Mouse (Mus musculus): ENCODE results near the gene Cop1. TPM values are rescaled to one million over a fixed set of nuclear protein-coding genes. Genes with fewer than 3 reads are reported as not detected.
A peak's percentile ranks its signal among the peaks of the same experiment; 100 is the strongest.
"Not testable (repeated sequence)": the region's sequence is repeated elsewhere in the genome, so short reads cannot be mapped to it uniquely, and the experiment has no call there.

The Cop1 gene
- 151 and 158 TPM in 2 replicates for polyA plus RNA-seq (2014; fragmentation: Nextera tagmentation; extraction: Ambion mirVana)

- peak; percentile 98 for ATAC-seq (replicated peaks; ENCODE audit: low FRiP score)
- not testable (repeated sequence) for H3K4me1 ChIP-seq (replicated peaks; ENCODE audit: control insufficient read depth, insufficient read depth, low read length); H3K27me3 ChIP-seq (ENCODE audit: control insufficient read depth, insufficient read depth, low read length); H3K9me3 ChIP-seq (ENCODE audit: control insufficient read depth, low read length); H3K36me3 ChIP-seq (ENCODE audit: control insufficient read depth, insufficient read depth, low read length)
- Histone ChIP-seq H3K9ac (ENCODE audit: low read length) (peak within 1 kb of the TSS; percentile 81), H3K27ac (ENCODE audit: low read depth, low read length) (peak within 1 kb of the TSS; percentile 85), H3K4me3 (ENCODE audit: low read depth, low read length) (peak within 1 kb of the TSS; percentile 68), H3K4me2 (ENCODE audit: low read depth, low read length, severe bottlenecking) (peak within 1 kb of the TSS; percentile 61)
- WGBS: 1% methylated on average over 77 of the region's 97 CpGs
- peak; percentile 96 for DNase-seq (ENCODE audit: low spot score)
These were observed at the start of gene Cop1 for GRCm38 (mm10) chr1:159231781-159232571. Gene Cop1, plus strand, starts transcription at chr1:159232320.

- no peak overlapping the region for H3K4me2 ChIP-seq (ENCODE audit: low read depth, low read length, severe bottlenecking)
- no peak for ATAC-seq (replicated peaks; ENCODE audit: low FRiP score)
- DNase-seq (ENCODE audit: low spot score): no peak
- H3K27me3 ChIP-seq (ENCODE audit: control insufficient read depth, insufficient read depth, low read length): no peaks in the 10 kb centered on the region
- WGBS: 32% methylated on average over 3 of the region's 3 CpGs
- H3K4me1 ChIP-seq (replicated peaks; ENCODE audit: control insufficient read depth, insufficient read depth, low read length): no peaks in the 10 kb centered on the region
- H3K27ac ChIP-seq (ENCODE audit: low read depth, low read length): no peak overlapping the region
- no peaks in the 10 kb centered on the region for H3K36me3 ChIP-seq (ENCODE audit: control insufficient read depth, insufficient read depth, low read length)
- H3K4me3 ChIP-seq (ENCODE audit: low read depth, low read length): no peak overlapping the region
- no peak overlapping the region for H3K9ac ChIP-seq (ENCODE audit: low read length)
- no peaks in the 10 kb centered on the region for H3K9me3 ChIP-seq (ENCODE audit: control insufficient read depth, low read length)
These were observed 45.4 kb upstream of the Cop1 start for GRCm38 (mm10) chr1:159186741-159187140.

GRCm38 (mm10) chr1:159198603-159199002 is 33.5 kb upstream of the Cop1 start:
- H3K4me3 ChIP-seq (ENCODE audit: low read depth, low read length): no peak overlapping the region
- H3K27ac ChIP-seq (ENCODE audit: low read depth, low read length): no peak overlapping the region
- DNase-seq (ENCODE audit: low spot score): no peak
- no peak overlapping the region for H3K4me2 ChIP-seq (ENCODE audit: low read depth, low read length, severe bottlenecking)
- no peaks in the 10 kb centered on the region for H3K27me3 ChIP-seq (ENCODE audit: control insufficient read depth, insufficient read depth, low read length)
- 76% methylated on average over 3 of the region's 3 CpGs for WGBS
- H3K9me3 ChIP-seq (ENCODE audit: control insufficient read depth, low read length): no peaks in the 10 kb centered on the region
- ATAC-seq (replicated peaks; ENCODE audit: low FRiP score): no peak
- no peaks in the 10 kb centered on the region for H3K4me1 ChIP-seq (replicated peaks; ENCODE audit: control insufficient read depth, insufficient read depth, low read length)
- no peaks in the 10 kb centered on the region for H3K36me3 ChIP-seq (ENCODE audit: control insufficient read depth, insufficient read depth, low read length)
- H3K9ac ChIP-seq (ENCODE audit: low read length): no peak overlapping the region

- Histone ChIP-seq H3K27me3 (ENCODE audit: control insufficient read depth, insufficient read depth, low read length) (no peaks in the 10 kb centered on the region), H3K4me3 (ENCODE audit: low read depth, low read length) (no peak overlapping the region), H3K9ac (ENCODE audit: low read length) (no peak overlapping the region), H3K4me1 (replicated peaks; ENCODE audit: control insufficient read depth, insufficient read depth, low read length) (no peaks in the 10 kb centered on the region), H3K27ac (ENCODE audit: low read depth, low read length) (no peak overlapping the region), H3K9me3 (ENCODE audit: control insufficient read depth, low read length) (no peaks in the 10 kb centered on the region), H3K36me3 (ENCODE audit: control insufficient read depth, insufficient read depth, low read length) (no peaks in the 10 kb centered on the region), H3K4me2 (ENCODE audit: low read depth, low read length, severe bottlenecking) (no peak overlapping the region)
- DNase-seq (ENCODE audit: low spot score) (no peak), ATAC-seq (replicated peaks; ENCODE audit: low FRiP score) (no peak)
- 90% methylated on average over 3 of the region's 3 CpGs for WGBS
These were observed 32.5 kb upstream of the Cop1 start for GRCm38 (mm10) chr1:159199606-159200005.

GRCm38 (mm10) chr1:159201220-159201619 is 30.9 kb upstream of the Cop1 start:
- Histone ChIP-seq H3K9ac (ENCODE audit: low read length) (no peak overlapping the region), H3K36me3 (ENCODE audit: control insufficient read depth, insufficient read depth, low read length) (no peaks in the 10 kb centered on the region), H3K9me3 (ENCODE audit: control insufficient read depth, low read length) (no peaks in the 10 kb centered on the region), H3K4me1 (replicated peaks; ENCODE audit: control insufficient read depth, insufficient read depth, low read length) (no peaks in the 10 kb centered on the region), H3K4me2 (ENCODE audit: low read depth, low read length, severe bottlenecking) (no peak overlapping the region), H3K27me3 (ENCODE audit: control insufficient read depth, insufficient read depth, low read length) (no peaks in the 10 kb centered on the region), H3K4me3 (ENCODE audit: low read depth, low read length) (no peak overlapping the region), H3K27ac (ENCODE audit: low read depth, low read length) (no peak overlapping the region)
- DNase-seq (ENCODE audit: low spot score) (no peak), ATAC-seq (replicated peaks; ENCODE audit: low FRiP score) (no peak)

GRCm38 (mm10) chr1:159211711-159212110 is 20.4 kb upstream of the Cop1 start:
- Histone ChIP-seq H3K4me1 (replicated peaks; ENCODE audit: control insufficient read depth, insufficient read depth, low read length) (no peaks in the 10 kb centered on the region), H3K9ac (ENCODE audit: low read length) (no peak overlapping the region), H3K27ac (ENCODE audit: low read depth, low read length) (no peak overlapping the region), H3K4me2 (ENCODE audit: low read depth, low read length, severe bottlenecking) (no peak overlapping the region), H3K9me3 (ENCODE audit: control insufficient read depth, low read length) (no peaks in the 10 kb centered on the region), H3K4me3 (ENCODE audit: low read depth, low read length) (no peak overlapping the region), H3K27me3 (ENCODE audit: control insufficient read depth, insufficient read depth, low read length) (no peaks in the 10 kb centered on the region), H3K36me3 (ENCODE audit: control insufficient read depth, insufficient read depth, low read length) (no peaks in the 10 kb centered on the region)
- WGBS: 80% methylated on average over 4 of the region's 4 CpGs
- DNase-seq (ENCODE audit: low spot score) (no peak), ATAC-seq (replicated peaks; ENCODE audit: low FRiP score) (no peak)

- no peaks in the 10 kb centered on the region for H3K27me3 ChIP-seq (ENCODE audit: control insufficient read depth, insufficient read depth, low read length)
- 92% methylated on average over 4 of the region's 4 CpGs for WGBS
- no peaks in the 10 kb centered on the region for H3K36me3 ChIP-seq (ENCODE audit: control insufficient read depth, insufficient read depth, low read length)
- no peak overlapping the region for H3K27ac ChIP-seq (ENCODE audit: low read depth, low read length)
- no peaks in the 10 kb centered on the region for H3K9me3 ChIP-seq (ENCODE audit: control insufficient read depth, low read length)
- no peak overlapping the region for H3K4me2 ChIP-seq (ENCODE audit: low read depth, low read length, severe bottlenecking)
- no peaks in the 10 kb centered on the region for H3K4me1 ChIP-seq (replicated peaks; ENCODE audit: control insufficient read depth, insufficient read depth, low read length)
- DNase-seq (ENCODE audit: low spot score): no peak
- no peak overlapping the region for H3K4me3 ChIP-seq (ENCODE audit: low read depth, low read length)
- no peak for ATAC-seq (replicated peaks; ENCODE audit: low FRiP score)
- no peak overlapping the region for H3K9ac ChIP-seq (ENCODE audit: low read length)
These were observed 14.7 kb upstream of the Cop1 start for GRCm38 (mm10) chr1:159217437-159217836.

GRCm38 (mm10) chr1:159222046-159222445 is 10.1 kb upstream of the Cop1 start:
- no peak overlapping the region for H3K4me3 ChIP-seq (ENCODE audit: low read depth, low read length)
- no peak for DNase-seq (ENCODE audit: low spot score)
- no peaks in the 10 kb centered on the region for H3K4me1 ChIP-seq (replicated peaks; ENCODE audit: control insufficient read depth, insufficient read depth, low read length)
- H3K27me3 ChIP-seq (ENCODE audit: control insufficient read depth, insufficient read depth, low read length): no peaks in the 10 kb centered on the region
- H3K36me3 ChIP-seq (ENCODE audit: control insufficient read depth, insufficient read depth, low read length): no peaks in the 10 kb centered on the region
- no peak for ATAC-seq (replicated peaks; ENCODE audit: low FRiP score)
- H3K4me2 ChIP-seq (ENCODE audit: low read depth, low read length, severe bottlenecking): no peak overlapping the region
- H3K27ac ChIP-seq (ENCODE audit: low read depth, low read length): no peak overlapping the region
- 90% methylated on average over 2 of the region's 2 CpGs for WGBS
- H3K9ac ChIP-seq (ENCODE audit: low read length): no peak overlapping the region
- H3K9me3 ChIP-seq (ENCODE audit: control insufficient read depth, low read length): no peaks in the 10 kb centered on the region

Measured in forebrain, embryonic 11.5 days (tissue).